Mouse (Mus musculus): ENCODE measurements around the gene Cdyl2. TPM values are rescaled to one million over a fixed set of nuclear protein-coding genes. Genes with fewer than 3 reads are reported as not detected.

Cdyl2 gene
- 1 to 10 TPM; 7.8 to 8.8 TPM for total RNA-seq (2023)

GRCm38 (mm10) chr8:116732684-116733647, at the start of gene Cdyl2:
Gene Cdyl2 (minus strand): TSS chr8:116732991.

Other genes with a start within 250 kb of the Cdyl2 start
- gene Dynlrb2, start 228.0 kb downstream of the Cdyl2 start, total RNA-seq (2023) = not detected
- 10 to 100 TPM in 1 of 2 experiments, 1 to 10 TPM in 1; 8.9 to 13.3 TPM for gene Cmc2, start 188.5 kb upstream of the Cdyl2 start, total RNA-seq (2023)
- gene Cenpn, start 188.7 kb upstream of the Cdyl2 start, total RNA-seq (2023) = 10 to 100 TPM; 19.2 to 20.5 TPM
- gene Atmin, start 210.4 kb upstream of the Cdyl2 start, total RNA-seq (2023) = 1 to 10 TPM; 8.9 to 9.3 TPM
- under 1 TPM; 0.15 to 0.62 TPM for gene 1700030J22Rik, start 246.0 kb upstream of the Cdyl2 start, total RNA-seq (2023)

Measured in neutrophil, adult 83 days (primary cell).